Mouse (Mus musculus) testis, adult 2 months (tissue): Measurements from ENCODE around the gene Hdac11. TPM values are rescaled to one million over a fixed set of nuclear protein-coding genes. Genes with fewer than 3 reads are reported as not detected.

Experiments used
- H3K27ac ChIP-seq: fragments of 200-500 bp; 2 replicates; pipeline ENCODE4 v1.5.1; 2012; ENCODE audit warnings: low read depth, low read length; ENCODE audit not compliant: control insufficient read depth, insufficient read depth
- H3K27me3 ChIP-seq: fragments of 200-500 bp; 2 replicates; pipeline ENCODE4 v1.6.1; 2012; ENCODE audit warnings: mild to moderate bottlenecking, low read length, moderate library complexity; ENCODE audit not compliant: control insufficient read depth, insufficient read depth
- H3K36me3 ChIP-seq: fragments of 200-500 bp; 2 replicates; pipeline ENCODE4 v1.6.1; 2012; ENCODE audit warnings: mild to moderate bottlenecking, low read length; ENCODE audit not compliant: control insufficient read depth, insufficient read depth
- H3K4me1 ChIP-seq: fragments of 200-500 bp; 2 replicates; pipeline ENCODE4 v1.6.1; 2012; ENCODE audit warnings: low read length; ENCODE audit not compliant: control insufficient read depth, insufficient read depth
- H3K4me3 ChIP-seq: fragments of 200-500 bp; 2 replicates; pipeline ENCODE4 v1.5.1; 2012; ENCODE audit warnings: low read depth, mild to moderate bottlenecking, low read length, moderate library complexity, mixed read lengths; ENCODE audit not compliant: control insufficient read depth
- CTCF ChIP-seq: fragments of 200-500 bp; IDR thresholded peaks from 2 replicates; pipeline ENCODE4 v1.5.1; 2012; ENCODE audit warnings: low read depth, mild to moderate bottlenecking, inconsistent platforms, low read length, moderate library complexity; ENCODE audit not compliant: control insufficient read depth, insufficient read depth, insufficient replicate concordance
- POLR2A ChIP-seq: fragments of 200-500 bp; IDR thresholded peaks from 2 replicates; pipeline ENCODE4 v1.6.1; 2012; ENCODE audit warnings: low read depth, mild to moderate bottlenecking, inconsistent platforms, low read length, moderate library complexity; ENCODE audit not compliant: control insufficient read depth
- polyA plus RNA-seq: library from polyadenylated mRNA; depleted of rRNA; stranded (reverse); fragments of >200 nt; gene quantifications from 2 replicates; pipeline ENCODE4 v1.2.3, GENCODE M21; 2012

The Hdac11 gene
- polyA plus RNA-seq, 1 experiment = 168 TPM

- H3K27ac ChIP-seq = no peak overlapping the region
- no peaks in the 10 kb centered on the region for H3K27me3 ChIP-seq
- H3K36me3 ChIP-seq = no peaks in the 10 kb centered on the region
- H3K4me3 ChIP-seq = no peak overlapping the region
- TF ChIP-seq POLR2A (no peak), CTCF (no peak)
- H3K4me1 ChIP-seq = no peaks in the 10 kb centered on the region
Observed at GRCm38 (mm10) chr6:91192421-91192820, 36.0 kb downstream of the Hdac11 start.

GRCm38 (mm10) chr6:91192851-91193545, 36.5 kb downstream of the Hdac11 start:
- no peaks in the 10 kb centered on the region for H3K4me1 ChIP-seq
- H3K27ac ChIP-seq = no peak overlapping the region
- no peaks in the 10 kb centered on the region for H3K27me3 ChIP-seq
- no peak overlapping the region for H3K4me3 ChIP-seq
- TF ChIP-seq CTCF = no peak
- no peak for TF ChIP-seq POLR2A
- no peaks in the 10 kb centered on the region for H3K36me3 ChIP-seq

GRCm38 (mm10) chr6:91198456-91198855, 42.0 kb downstream of the Hdac11 start:
- no peaks in the 10 kb centered on the region for H3K27me3 ChIP-seq
- H3K36me3 ChIP-seq = no peaks in the 10 kb centered on the region
- no peak overlapping the region for H3K4me3 ChIP-seq
- TF ChIP-seq POLR2A (no peak), CTCF (no peak; the same call in 1 of the 2 replicates)
- H3K27ac ChIP-seq = no peak overlapping the region
- no peaks in the 10 kb centered on the region; the same call in 1 of the 2 replicates for H3K4me1 ChIP-seq

DNA sequence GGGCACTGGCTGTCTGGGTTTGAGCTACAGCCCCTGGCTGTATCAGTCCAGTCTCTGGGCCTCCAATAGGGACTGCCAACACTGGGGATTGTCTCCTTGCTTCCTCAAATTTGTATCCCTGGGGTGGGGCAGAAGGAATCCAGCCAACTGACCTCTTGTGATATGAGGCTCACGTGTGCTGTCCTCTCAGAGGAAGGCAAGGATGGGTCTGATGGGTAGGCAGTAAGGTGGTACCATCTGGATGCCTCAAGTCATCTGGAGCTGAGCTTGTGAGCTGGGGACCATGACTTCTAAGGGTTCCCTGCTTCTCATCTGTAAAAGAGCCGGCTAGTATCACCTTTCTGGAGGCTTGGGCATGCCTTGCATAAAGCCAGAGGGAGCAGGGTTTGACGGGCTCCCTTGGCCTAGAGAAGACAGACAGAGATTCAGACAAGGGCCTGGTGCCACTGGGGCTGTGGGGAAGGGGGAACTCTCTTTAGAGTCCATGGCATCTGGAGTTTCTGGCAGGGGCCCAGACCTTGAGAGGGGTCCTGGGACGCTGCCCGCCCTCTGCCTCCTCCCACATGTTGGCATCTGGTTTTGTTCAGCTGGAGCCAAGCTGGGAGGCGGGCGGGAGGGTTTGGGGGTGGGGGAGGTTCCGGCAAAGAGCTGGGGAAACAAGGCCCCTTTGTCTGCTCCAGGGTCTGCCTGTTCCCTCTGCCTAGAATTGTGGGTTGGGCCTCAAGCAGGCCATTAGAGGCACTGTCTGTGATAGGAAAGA, 44.1 kb downstream of the Hdac11 start:
- no peaks in the 10 kb centered on the region for H3K36me3 ChIP-seq
- H3K4me1 ChIP-seq = no peaks in the 10 kb centered on the region; the same call in 1 of the 2 replicates
- TF ChIP-seq CTCF = no peak
- no peak for TF ChIP-seq POLR2A
- H3K27me3 ChIP-seq = no peaks in the 10 kb centered on the region
- peak overlapping the region; percentile 70 for H3K4me3 ChIP-seq
- no peak overlapping the region for H3K27ac ChIP-seq

DNA sequence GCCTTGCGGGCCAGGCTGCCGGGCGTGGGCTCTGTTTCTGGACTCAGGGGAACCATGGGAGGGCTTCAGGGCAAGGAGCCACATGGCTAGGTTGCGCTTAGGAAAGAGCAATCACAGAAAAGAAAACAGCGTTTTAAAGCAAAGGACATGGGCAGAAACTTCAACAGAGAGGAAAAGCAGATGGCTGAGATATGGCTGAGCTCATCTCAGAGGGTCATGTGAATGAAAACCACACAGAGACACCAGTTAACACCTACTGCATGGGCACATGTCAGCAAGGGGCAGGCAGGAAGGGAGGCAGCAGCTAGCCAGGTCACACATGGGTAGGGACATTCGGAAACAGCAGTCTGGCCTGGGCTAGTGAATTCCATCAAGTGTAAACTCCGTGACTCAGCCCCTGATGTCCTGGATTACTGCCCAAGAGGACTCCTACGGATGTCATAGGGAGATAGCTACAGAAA, 45.4 kb downstream of the Hdac11 start:
- TF ChIP-seq POLR2A (no peak), CTCF (no peak)

DNA sequence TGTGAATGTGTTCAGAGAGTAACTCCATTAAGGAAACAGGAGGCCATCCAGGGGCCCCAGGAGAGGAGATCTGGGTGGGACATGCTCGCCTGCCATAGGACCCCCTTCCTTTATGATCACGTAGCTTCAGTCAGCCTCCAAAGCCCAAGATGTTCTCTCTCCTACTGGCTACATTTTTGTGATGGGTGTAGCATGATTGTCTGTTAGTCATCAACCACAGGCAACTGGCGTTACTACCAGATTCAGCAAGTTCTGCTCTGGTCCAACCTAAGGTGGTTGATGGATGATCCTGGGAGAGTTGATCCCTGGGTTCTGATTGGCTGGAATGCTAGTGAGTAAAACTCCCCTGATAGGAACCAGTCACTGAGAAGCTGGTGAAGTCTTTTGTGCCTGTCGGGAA, 46.1 kb downstream of the Hdac11 start:
- no peaks in the 10 kb centered on the region for H3K36me3 ChIP-seq
- H3K27me3 ChIP-seq = no peaks in the 10 kb centered on the region
- TF ChIP-seq CTCF (no peak), POLR2A (no peak)
- no peak overlapping the region for H3K27ac ChIP-seq
- no peaks in the 10 kb centered on the region; the same call in 1 of the 2 replicates for H3K4me1 ChIP-seq
- no peak overlapping the region for H3K4me3 ChIP-seq

More for the DNA sequence above, 45.4 kb downstream of the Hdac11 start:
- H3K27ac ChIP-seq = no peak overlapping the region
- no peaks in the 10 kb centered on the region; the same call in 1 of the 2 replicates for H3K4me1 ChIP-seq
- H3K4me3 ChIP-seq = no peak overlapping the region
- H3K36me3 ChIP-seq = no peaks in the 10 kb centered on the region
- H3K27me3 ChIP-seq = no peaks in the 10 kb centered on the region

GRCm38 (mm10) chr6:91205346-91205745, 48.9 kb downstream of the Hdac11 start:
- Histone ChIP-seq H3K4me1 (peaks cover 4% of the 10 kb centered on the region), H3K27me3 (no peaks in the 10 kb centered on the region), H3K36me3 (no peaks in the 10 kb centered on the region), H3K27ac (no peak overlapping the region), H3K4me3 (no peak overlapping the region)
- TF ChIP-seq CTCF (no peak), POLR2A (no peak)
